Mouse (Mus musculus) G1E (cell line): ENCODE results near the gene Kbtbd12.

ENCODE experiments used
- CTCF ChIP-seq: IDR thresholded peaks from 2 replicates; pipeline ENCODE4 v1.5.1; 2012; ENCODE audit warnings: low read depth, low read length, inconsistent platforms, mixed read lengths
- GATA1 ChIP-seq: IDR thresholded peaks from 2 replicates; pipeline ENCODE4 v1.6.1; 2012; ENCODE audit warnings: borderline replicate concordance, low read length, inconsistent platforms, mixed read lengths
- GATA2 ChIP-seq: IDR thresholded peaks from 2 replicates; pipeline ENCODE4 v1.6.1; 2012; ENCODE audit warnings: low read depth, low read length, inconsistent platforms, borderline replicate concordance
- POLR2AphosphoS5 ChIP-seq: IDR thresholded peaks from 2 replicates; pipeline ENCODE4 v1.6.1; 2012; ENCODE audit warnings: low read depth, low read length, inconsistent platforms; ENCODE audit not compliant: insufficient replicate concordance
- TAL1 ChIP-seq: conservative IDR thresholded peaks from 2 replicates; pipeline ENCODE4 v1.6.1; 2012; ENCODE audit warnings: low read depth, low read length, inconsistent platforms, mixed read lengths

GRCm38 (mm10) chr6:88523043-88523442, 114.7 kb downstream of the Kbtbd12 start:
- TF ChIP-seq CTCF, result no peak
- no peak for TF ChIP-seq GATA2
- TF ChIP-seq POLR2AphosphoS5, result no peak
- TF ChIP-seq GATA1, result no peak
- TF ChIP-seq TAL1, result no peak
